Mouse (Mus musculus): ENCODE data around the gene Fgd2. TPM values are rescaled to one million over a fixed set of nuclear protein-coding genes. Genes with fewer than 3 reads are reported as not detected.

Gene Fgd2
- polyA plus RNA-seq, 1 experiment, result not detected

DNA sequence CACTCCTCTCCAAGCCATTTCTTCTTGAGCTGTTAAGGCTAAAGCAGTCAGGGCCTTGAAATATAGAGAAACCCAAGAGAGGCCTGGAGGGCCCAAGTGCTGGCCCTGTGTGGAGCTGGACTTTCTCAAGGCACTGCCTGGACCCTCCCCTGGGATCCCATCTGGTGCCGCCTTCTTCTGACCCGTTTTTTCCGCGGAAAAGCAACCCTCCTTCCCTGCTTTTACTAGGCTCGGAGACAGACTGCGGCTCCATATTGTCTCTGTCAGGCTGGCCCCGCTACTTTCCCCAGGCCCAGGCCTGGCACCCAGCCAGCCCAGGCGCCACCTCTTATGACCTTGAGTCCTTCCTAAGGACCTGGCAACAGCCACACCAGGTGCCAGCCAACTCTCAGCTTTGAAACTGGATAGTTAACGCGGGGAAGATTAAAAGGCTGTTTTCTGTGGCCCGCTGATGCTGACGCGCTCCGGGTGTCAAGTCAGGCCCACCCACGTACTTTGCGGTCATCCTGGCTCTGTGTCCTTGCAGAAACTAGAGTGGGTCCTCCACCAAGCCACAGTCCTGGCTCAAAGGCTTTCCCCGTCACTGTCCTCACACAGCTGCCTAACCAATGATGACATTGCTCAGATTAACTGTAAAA lies 4.8 kb upstream of the Fgd2 start:
- Histone ChIP-seq H3K4me1 (ENCODE audit: control insufficient read depth, insufficient read depth, low read length) (peaks cover 23% of the 10 kb centered on the region), H3K27ac (ENCODE audit: insufficient read depth, low read depth, low read length) (peak overlapping the region; percentile 69), H3K4me3 (ENCODE audit: insufficient read depth, low read depth, low read length) (no peak overlapping the region)
- 27% methylated on average over 17 of the region's 17 CpGs for WGBS
- TF ChIP-seq POLR2A (IDR thresholded peaks at IDR 0.05; ENCODE audit: insufficient read depth, low read depth, low read length), result no peak
- TF ChIP-seq CTCF (IDR thresholded peaks at IDR 0.05; ENCODE audit: insufficient read depth, low read depth, low read length), result no peak

DNA sequence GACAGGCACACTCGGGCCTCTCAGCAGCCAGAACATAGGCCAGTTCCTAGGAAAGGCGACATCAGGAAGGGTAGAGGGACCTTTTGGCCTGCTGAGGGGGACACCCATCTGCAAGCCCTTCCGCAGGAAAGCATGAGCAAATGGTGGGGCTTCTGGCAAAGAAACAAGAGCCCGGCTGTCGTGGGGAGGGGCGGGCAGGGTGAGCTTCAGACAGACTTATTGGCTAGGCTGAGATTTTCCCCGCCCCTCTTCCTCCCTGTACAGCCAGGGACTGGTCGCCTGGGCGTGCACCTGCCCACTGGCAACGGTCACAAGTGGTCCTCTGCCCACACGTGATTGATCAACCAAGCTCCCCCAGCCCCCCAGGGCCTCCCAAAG lies 4.2 kb upstream of the Fgd2 start:
- Histone ChIP-seq H3K27ac (ENCODE audit: insufficient read depth, low read depth, low read length) (peak overlapping the region; percentile 69), H3K4me3 (ENCODE audit: insufficient read depth, low read depth, low read length) (0 out of 2 replicates have a peak overlapping the region, but pooled peaks have one; percentile 3), H3K4me1 (ENCODE audit: control insufficient read depth, insufficient read depth, low read length) (peaks cover 23% of the 10 kb centered on the region)
- TF ChIP-seq POLR2A (IDR thresholded peaks at IDR 0.05; ENCODE audit: insufficient read depth, low read depth, low read length) (no peak; the same call in 1 of the 2 replicates), CTCF (IDR thresholded peaks at IDR 0.05; ENCODE audit: insufficient read depth, low read depth, low read length) (no peak)
- WGBS, result 23% methylated on average over 11 of the region's 11 CpGs

DNA sequence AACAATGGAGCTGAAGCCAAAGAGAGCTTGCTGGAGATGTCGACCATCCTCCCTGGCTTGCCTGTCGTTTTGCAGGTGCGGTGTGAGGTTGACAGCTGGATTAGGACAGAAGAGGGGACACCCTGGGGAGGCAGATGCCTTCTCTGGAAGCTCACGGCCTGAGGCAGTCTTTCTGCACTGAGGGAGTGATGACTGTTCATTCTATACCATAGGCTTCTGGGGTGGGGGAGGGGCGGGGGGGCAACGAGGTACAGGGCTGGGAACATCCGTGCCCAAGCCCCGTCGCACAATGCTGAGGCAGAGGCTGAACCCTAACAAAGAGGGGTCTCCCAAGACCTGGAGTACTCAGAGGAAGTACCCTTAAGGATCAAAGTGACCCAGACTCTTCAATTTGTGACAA lies 3.8 kb upstream of the Fgd2 start:
- Histone ChIP-seq H3K27ac (ENCODE audit: insufficient read depth, low read depth, low read length) (0 out of 2 replicates have a peak overlapping the region, but pooled peaks have one; percentile 16), H3K4me3 (ENCODE audit: insufficient read depth, low read depth, low read length) (0 out of 2 replicates have a peak overlapping the region, but pooled peaks have one; percentile 3), H3K4me1 (ENCODE audit: control insufficient read depth, insufficient read depth, low read length) (peaks cover 23% of the 10 kb centered on the region)
- 30% methylated on average over 9 of the region's 9 CpGs for WGBS
- TF ChIP-seq CTCF (IDR thresholded peaks at IDR 0.05; ENCODE audit: insufficient read depth, low read depth, low read length) (no peak), POLR2A (IDR thresholded peaks at IDR 0.05; ENCODE audit: insufficient read depth, low read depth, low read length) (no peak)

DNA sequence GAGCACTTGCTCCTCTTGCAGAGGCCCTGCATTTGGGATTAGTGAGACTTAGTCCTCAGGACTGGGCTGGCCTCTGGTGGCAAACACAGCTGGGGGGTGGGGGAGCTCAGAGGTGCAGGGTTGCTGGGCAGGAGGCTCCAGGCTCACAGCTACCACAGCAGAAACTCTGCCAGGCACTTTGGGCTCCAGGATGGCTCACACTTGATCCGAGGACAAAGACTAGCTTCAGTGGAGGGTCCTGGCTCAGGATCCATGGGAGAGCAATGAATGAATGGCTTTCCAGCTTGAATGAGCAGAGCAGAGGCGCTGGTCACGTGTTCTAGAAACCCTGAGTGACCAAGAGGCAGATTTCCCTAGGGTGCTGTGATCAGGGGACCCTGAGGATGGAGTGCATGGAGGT lies 1.8 kb upstream of the Fgd2 start:
- H3K27ac ChIP-seq (ENCODE audit: insufficient read depth, low read depth, low read length), result no peak overlapping the region; the same call in 1 of the 2 replicates
- peaks cover 23% of the 10 kb centered on the region for H3K4me1 ChIP-seq (ENCODE audit: control insufficient read depth, insufficient read depth, low read length)
- H3K4me3 ChIP-seq (ENCODE audit: insufficient read depth, low read depth, low read length), result no peak overlapping the region
- TF ChIP-seq CTCF (IDR thresholded peaks at IDR 0.05; ENCODE audit: insufficient read depth, low read depth, low read length) (no peak), POLR2A (IDR thresholded peaks at IDR 0.05; ENCODE audit: insufficient read depth, low read depth, low read length) (no peak)
- WGBS, result 53% methylated on average over 3 of the region's 3 CpGs

DNA sequence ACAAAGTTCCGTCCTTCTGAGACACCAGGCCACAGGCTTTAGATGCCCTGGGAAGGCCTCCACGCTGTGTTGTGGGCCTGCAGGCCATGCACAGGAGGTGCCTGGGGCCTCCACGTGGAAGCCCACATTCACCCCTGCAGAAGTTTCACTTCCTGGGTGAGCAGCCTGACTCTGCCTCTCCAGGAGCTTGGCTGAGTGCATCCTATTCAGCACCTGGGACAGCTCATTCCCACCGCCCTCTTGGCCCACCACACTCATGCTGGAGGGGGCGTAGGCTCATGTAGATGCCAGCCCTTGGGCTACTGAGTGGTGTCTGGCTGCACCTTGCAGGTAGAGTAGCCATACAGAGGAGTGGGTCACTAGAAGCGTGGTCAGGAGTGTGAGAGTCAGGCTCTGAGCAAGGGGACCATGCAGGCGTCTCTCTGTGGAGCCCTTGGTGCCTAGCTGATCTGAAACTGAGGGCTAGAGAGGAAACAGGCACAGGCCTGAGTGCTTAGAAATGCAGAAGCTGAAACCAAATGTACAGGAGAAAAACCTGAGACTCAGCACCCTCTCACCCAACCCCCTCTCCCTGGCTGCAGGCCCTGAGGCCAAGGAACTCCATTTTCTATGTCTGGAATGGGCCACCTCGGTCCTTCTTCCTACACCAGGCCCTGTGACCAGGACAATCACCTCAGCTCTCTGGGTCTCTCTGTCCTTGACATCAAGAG lies 1.4 kb downstream of the Fgd2 start:
- Histone ChIP-seq H3K27ac (ENCODE audit: insufficient read depth, low read depth, low read length) (no peak overlapping the region), H3K4me1 (ENCODE audit: control insufficient read depth, insufficient read depth, low read length) (0 out of 2 replicates have a peak, but pooled peaks cover under 1% of the 10 kb centered on the region), H3K4me3 (ENCODE audit: insufficient read depth, low read depth, low read length) (no peak overlapping the region)
- TF ChIP-seq CTCF (IDR thresholded peaks at IDR 0.05; ENCODE audit: insufficient read depth, low read depth, low read length), result no peak
- TF ChIP-seq POLR2A (IDR thresholded peaks at IDR 0.05; ENCODE audit: insufficient read depth, low read depth, low read length), result no peak
- 83% methylated on average over 8 of the region's 8 CpGs for WGBS

DNA sequence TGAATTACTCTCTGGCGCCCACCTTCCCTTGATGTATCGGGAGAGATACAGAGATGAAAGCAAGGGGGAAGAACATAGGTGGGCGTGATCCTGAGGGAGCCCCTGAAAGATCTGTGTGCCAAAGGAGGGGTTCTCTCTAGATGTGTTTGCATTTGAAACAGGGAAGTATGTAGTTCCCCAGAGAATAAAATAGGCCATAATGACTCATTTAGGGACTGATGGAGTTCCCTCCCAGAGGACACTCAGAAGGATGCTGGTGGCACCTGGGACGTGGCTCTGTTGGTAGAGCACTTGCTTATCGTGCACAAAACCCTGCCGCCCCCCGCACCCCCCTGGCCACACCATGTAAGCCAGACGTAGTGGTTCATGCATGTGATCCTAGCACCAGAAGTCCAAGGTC lies 2.4 kb downstream of the Fgd2 start:
- TF ChIP-seq CTCF (IDR thresholded peaks at IDR 0.05; ENCODE audit: insufficient read depth, low read depth, low read length) (no peak), POLR2A (IDR thresholded peaks at IDR 0.05; ENCODE audit: insufficient read depth, low read depth, low read length) (no peak)
- Histone ChIP-seq H3K4me3 (ENCODE audit: insufficient read depth, low read depth, low read length) (no peak overlapping the region), H3K4me1 (ENCODE audit: control insufficient read depth, insufficient read depth, low read length) (no peaks in the 10 kb centered on the region), H3K27ac (ENCODE audit: insufficient read depth, low read depth, low read length) (no peak overlapping the region)
- 77% methylated on average over 8 of the region's 8 CpGs for WGBS

DNA sequence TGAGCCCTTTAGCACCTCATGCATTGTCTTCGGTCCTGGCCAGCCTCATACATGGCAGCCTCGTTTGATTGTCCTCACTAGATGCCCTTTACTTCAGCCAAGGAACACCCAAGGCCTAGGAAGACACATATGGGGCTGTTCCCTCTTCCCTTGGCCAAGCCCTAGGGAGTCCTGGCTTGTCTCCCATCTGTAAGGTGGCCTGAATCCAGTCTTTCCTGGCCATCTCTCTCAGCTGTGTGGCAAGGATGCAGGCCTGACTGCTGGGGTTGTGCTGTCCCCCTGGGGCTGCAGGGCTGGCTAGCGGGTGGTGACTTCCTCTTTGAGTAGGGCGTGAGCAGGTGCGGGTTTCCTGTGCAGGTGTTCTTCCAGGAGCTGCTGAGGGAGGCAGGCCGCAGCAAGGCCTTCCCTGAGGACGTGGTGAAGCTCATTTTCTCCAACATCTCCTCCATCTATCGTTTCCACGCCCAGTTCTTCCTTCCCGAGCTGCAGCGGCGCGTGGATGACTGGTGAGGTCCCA lies 4.4 kb downstream of the Fgd2 start:
- Histone ChIP-seq H3K27ac (ENCODE audit: insufficient read depth, low read depth, low read length) (no peak overlapping the region), H3K4me1 (ENCODE audit: control insufficient read depth, insufficient read depth, low read length) (no peaks in the 10 kb centered on the region), H3K4me3 (ENCODE audit: insufficient read depth, low read depth, low read length) (no peak overlapping the region)
- 89% methylated on average over 13 of the region's 13 CpGs for WGBS
- no peak for TF ChIP-seq POLR2A (IDR thresholded peaks at IDR 0.05; ENCODE audit: insufficient read depth, low read depth, low read length)
- no peak for TF ChIP-seq CTCF (IDR thresholded peaks at IDR 0.05; ENCODE audit: insufficient read depth, low read depth, low read length)

DNA sequence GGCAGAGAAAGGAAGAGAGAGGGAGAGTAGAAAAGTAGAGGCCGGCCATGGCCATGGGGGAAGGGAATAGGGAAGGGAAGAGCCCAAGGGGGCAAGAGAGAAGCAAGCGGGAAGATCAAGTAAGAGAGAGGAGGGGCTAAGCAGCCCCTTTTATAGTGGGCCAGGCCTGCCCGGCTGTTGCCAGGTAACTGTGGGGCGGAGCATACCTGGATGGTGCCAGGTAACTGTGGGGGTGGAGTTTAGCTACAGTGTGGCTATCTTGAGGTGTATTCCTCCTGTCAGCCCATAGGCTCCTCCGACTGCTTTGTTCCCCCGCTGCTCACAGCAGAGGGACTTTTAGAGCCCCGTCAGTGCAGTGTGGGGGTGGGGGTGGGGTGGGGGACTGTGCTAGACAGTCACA lies 8.0 kb downstream of the Fgd2 start:
- Histone ChIP-seq H3K4me1 (ENCODE audit: control insufficient read depth, insufficient read depth, low read length) (no peaks in the 10 kb centered on the region), H3K4me3 (ENCODE audit: insufficient read depth, low read depth, low read length) (no peak overlapping the region), H3K27ac (ENCODE audit: insufficient read depth, low read depth, low read length) (no peak overlapping the region)
- TF ChIP-seq POLR2A (IDR thresholded peaks at IDR 0.05; ENCODE audit: insufficient read depth, low read depth, low read length), result no peak
- TF ChIP-seq CTCF (IDR thresholded peaks at IDR 0.05; ENCODE audit: insufficient read depth, low read depth, low read length), result no peak
- WGBS, result 55% methylated on average over 7 of the region's 7 CpGs
